Mouse (Mus musculus) kidney, embryonic 14.5 days (tissue): Measurements from ENCODE around the gene Cct7. TPM values are rescaled to one million over a fixed set of nuclear protein-coding genes. Genes with fewer than 3 reads are reported as not detected.

ENCODE experiments used
- ATAC-seq: fragments of 200-750 bp; cut with Nextera tagmentation; 2 replicates; pipeline ENCODE4 v1.8.0; 2017; ENCODE audit warnings: moderate number of reproducible peaks, mild to moderate bottlenecking, moderate TSS enrichment, moderate library complexity; ENCODE audit not compliant: low FRiP score, low TSS enrichment
- H3K27ac ChIP-seq: fragments of 300-500 bp; sonication (generic); 2 replicates; pipeline ENCODE4 v1.5.1; 2014; ENCODE audit warnings: low read depth, mild to moderate bottlenecking, low read length, moderate library complexity, mixed read lengths
- H3K27me3 ChIP-seq: fragments of 300-500 bp; sonication (generic); 2 replicates; pipeline ENCODE4 v1.6.1; 2014; ENCODE audit warnings: mild to moderate bottlenecking, low read length; ENCODE audit not compliant: control insufficient read depth, insufficient read depth
- H3K36me3 ChIP-seq: fragments of 300-500 bp; sonication (generic); 2 replicates; pipeline ENCODE4 v1.6.1; 2014; ENCODE audit warnings: low read length, mixed read lengths; ENCODE audit not compliant: control insufficient read depth, insufficient read depth
- H3K4me1 ChIP-seq: fragments of 300-500 bp; sonication (generic); 2 replicates; pipeline ENCODE4 v1.6.1; 2014; ENCODE audit warnings: low read length, mixed read lengths; ENCODE audit not compliant: control insufficient read depth, insufficient read depth
- H3K4me2 ChIP-seq: fragments of 300-500 bp; sonication (generic); replicated peaks from 2 replicates; pipeline ENCODE4 v1.6.1; 2014; ENCODE audit warnings: low read depth, mild to moderate bottlenecking, low read length
- H3K4me3 ChIP-seq: fragments of 300-500 bp; sonication (generic); 2 replicates; pipeline ENCODE4 v1.5.1; 2014; ENCODE audit warnings: mild to moderate bottlenecking, low read length
- H3K9ac ChIP-seq: fragments of 300-500 bp; sonication (generic); 2 replicates; pipeline ENCODE4 v1.6.1; 2014; ENCODE audit warnings: low read depth, mild to moderate bottlenecking, low read length, moderate library complexity
- H3K9me3 ChIP-seq: fragments of 300-500 bp; sonication (generic); 2 replicates; pipeline ENCODE4 v1.6.1; 2016; ENCODE audit warnings: low read length; ENCODE audit not compliant: control insufficient read depth
- WGBS: fragments of 180-500 bp; shearing (Covaris S2); extraction: QIAGEN DNeasy Blood & Tissue Kit; methylation state at CpG from one replicate; pipeline ENCODE4 v1.1.7; 2014; 5-methylcytosine and 5-hydroxymethylcytosine counted together
- polyA plus RNA-seq: library from polyadenylated mRNA; unstranded; fragments of >200 nt; fragmentation: Nextera tagmentation; extraction: Ambion mirVana; gene quantifications from 2 replicates; pipeline ENCODE4 v1.2.1, GENCODE M21; 2014

The Cct7 gene
- polyA plus RNA-seq, 1 experiment from 2014 or later, result 576 TPM

DNA sequence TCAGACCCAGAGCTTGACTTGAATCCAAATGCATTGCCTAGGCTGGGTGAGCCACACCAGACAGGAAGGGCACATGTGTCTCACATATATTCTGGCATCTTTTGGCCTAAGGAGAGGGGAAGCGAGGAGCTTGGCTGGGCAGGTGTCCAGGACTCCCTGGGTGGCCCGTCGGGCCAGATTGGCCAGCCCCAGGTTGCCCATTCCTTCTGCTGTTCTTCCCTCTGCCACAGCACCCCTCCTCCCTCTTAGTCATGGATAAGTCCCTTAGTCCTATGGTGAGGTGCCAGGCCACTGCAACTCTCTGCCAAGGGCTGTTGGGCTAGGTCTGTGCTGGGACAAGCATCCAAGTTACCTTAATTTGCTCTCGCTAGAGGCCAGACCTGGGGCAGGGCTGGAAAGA lies 64.6 kb downstream of the Cct7 start:
- Histone ChIP-seq H3K27me3 (peaks cover 58% of the 10 kb centered on the region), H3K27ac (no peak overlapping the region), H3K36me3 (no peaks in the 10 kb centered on the region), H3K4me3 (no peak overlapping the region), H3K4me2 (no peak overlapping the region), H3K9me3 (no peaks in the 10 kb centered on the region), H3K4me1 (peaks cover 17% of the 10 kb centered on the region), H3K9ac (no peak overlapping the region)
- no peak for ATAC-seq
- 79% methylated on average over 4 of the region's 4 CpGs for WGBS

Other genes starting within 250 kb of the Cct7 start
- gene Sfxn5, start 118.1 kb upstream of the Cct7 start, polyA plus RNA-seq, result 9.3 and 11.9 TPM in 2 replicates
- gene Rab11fip5, start 76.9 kb upstream of the Cct7 start, polyA plus RNA-seq, result 7.7 and 9.0 TPM in 2 replicates
- gene Noto, start 27.6 kb upstream of the Cct7 start, polyA plus RNA-seq, result not detected in 2 replicates
- 54.8 and 68.4 TPM in 2 replicates for gene Smyd5, start 19.5 kb upstream of the Cct7 start, polyA plus RNA-seq
- 23.3 and 37.8 TPM in 2 replicates for gene Pradc1, start 456 bp downstream of the Cct7 start, polyA plus RNA-seq
- gene Fbxo41, start 51.5 kb downstream of the Cct7 start, polyA plus RNA-seq, result 0.05 and 0.13 TPM in 2 replicates
- not detected in 2 replicates for gene Egr4, start 62.1 kb downstream of the Cct7 start, polyA plus RNA-seq
- 7.1 and 9.2 TPM in 2 replicates for gene Alms1, start 136.0 kb downstream of the Cct7 start, polyA plus RNA-seq